Mouse (Mus musculus) T-helper 1 cell (primary cell): Measurements from ENCODE around the gene Mcpt9.
"Not testable (repeated sequence)": the region's sequence is repeated elsewhere in the genome, so short reads cannot be mapped to it uniquely, and the experiment has no call there.

Experiments used
- in situ Hi-C: fragments of 300-600 bp; cut with MboI, MseI; formaldehyde crosslinking; loops from one replicate; pipeline ENCODE4 v1.15.1; 2025; ENCODE audit warnings: high pct_unique_total_duplicates

The Mcpt9 gene

GRCm38 (mm10) chr14:56030395-56030794, at the start of gene Mcpt9:
Mcpt9 (minus strand) TSS chr14:56030495.
- in situ Hi-C loops, result not testable (repeated sequence)

- in situ Hi-C loops, result not testable (repeated sequence)
Measured at GRCm38 (mm10) chr14:56062213-56062612, 31.9 kb upstream of the Mcpt9 start, which contains the start of gene Mcpt4. Mcpt4 (minus strand) TSS chr14:56062313.

DNA sequence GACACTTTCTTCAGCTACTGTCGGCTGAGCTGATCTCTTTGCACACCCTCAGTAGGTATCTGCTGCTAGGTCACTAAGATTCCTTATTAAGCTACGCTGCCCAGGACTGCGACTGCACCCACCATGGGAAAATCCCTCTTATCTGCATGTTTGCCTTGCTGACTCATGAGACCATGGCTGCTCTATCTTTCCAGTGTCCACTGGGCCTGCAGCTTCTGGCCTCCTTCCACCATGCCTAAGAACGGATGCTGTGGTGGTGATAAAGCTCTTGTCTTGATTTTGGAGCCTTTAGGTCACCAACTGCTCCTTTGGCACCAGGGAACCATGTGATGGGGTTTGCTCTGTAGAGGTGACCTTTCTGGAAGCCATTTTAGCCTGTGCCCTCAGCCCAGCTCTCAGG, 27.4 kb upstream of the Mcpt9 start:
- in situ Hi-C loops, result no loop called here

GRCm38 (mm10) chr14:56055408-56055807, 25.1 kb upstream of the Mcpt9 start:
- in situ Hi-C loops, result no loop called here

DNA sequence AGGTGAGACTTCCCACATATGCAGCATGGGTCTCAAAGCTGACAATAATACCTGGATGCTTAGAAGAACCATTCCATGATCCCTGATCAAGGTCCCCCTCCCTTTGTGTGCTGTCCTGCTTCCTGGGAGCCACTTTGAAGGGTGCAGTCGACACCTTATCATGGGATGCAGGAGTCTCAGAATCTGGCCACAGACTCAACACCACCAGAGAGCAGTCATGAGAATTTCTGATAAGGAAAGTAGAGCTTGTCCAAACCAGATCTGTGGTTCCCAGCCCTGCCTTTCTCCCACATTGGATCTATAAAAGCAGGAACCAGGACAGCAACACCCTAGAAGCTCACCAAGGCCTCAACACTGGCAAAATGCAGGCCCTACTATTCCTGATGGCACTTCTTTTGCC, 11.5 kb upstream of the Mcpt9 start, which contains the start of gene Mcpt2:
Mcpt2 (plus strand) TSS at position 250 of the 400 bp plus-strand sequence.
- in situ Hi-C loops, result not testable (repeated sequence)

- in situ Hi-C loops, result no loop called here
Measured at GRCm38 (mm10) chr14:56034433-56034832, 4.1 kb upstream of the Mcpt9 start.

GRCm38 (mm10) chr14:56021305-56021704, 9.0 kb downstream of the Mcpt9 start:
- in situ Hi-C loops, result loop anchor here (25.0 kb wide), 1 partner anchor 991 kb away; no protein-coding TSS in a partner anchor

- in situ Hi-C loops, result loop anchor here (25.0 kb wide), 1 partner anchor 993 kb away; no protein-coding TSS in a partner anchor
Measured at GRCm38 (mm10) chr14:56019446-56019845, 10.8 kb downstream of the Mcpt9 start.

GRCm38 (mm10) chr14:56017671-56018070, 12.6 kb downstream of the Mcpt9 start, which contains the start of gene Mcpt1:
Mcpt1 (plus strand) TSS chr14:56017971.
- in situ Hi-C loops, result loop anchor here (25.0 kb wide), 1 partner anchor 995 kb away; no protein-coding TSS in a partner anchor

DNA sequence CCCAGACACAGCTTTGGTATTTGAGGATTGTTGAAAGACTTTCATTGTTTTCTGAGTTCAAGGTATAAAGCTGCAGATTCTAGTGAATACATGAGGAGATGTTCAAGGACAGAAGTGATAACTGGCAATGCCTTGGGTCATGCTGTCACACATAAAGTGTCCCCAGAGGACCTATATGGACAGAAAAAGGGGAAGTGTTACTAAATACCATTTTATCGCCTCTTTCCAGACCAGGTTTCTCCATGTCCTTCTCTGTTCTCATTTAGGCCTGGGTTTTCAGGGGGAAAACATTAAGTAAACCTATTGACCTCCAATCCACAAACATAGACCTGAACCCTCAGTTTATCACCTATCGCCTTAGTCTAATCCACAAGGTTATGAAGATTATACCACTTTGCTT, 16.4 kb downstream of the Mcpt9 start:
- in situ Hi-C loops, result loop anchor here (25.0 kb wide), 1 partner anchor 998 kb away; no protein-coding TSS in a partner anchor

DNA sequence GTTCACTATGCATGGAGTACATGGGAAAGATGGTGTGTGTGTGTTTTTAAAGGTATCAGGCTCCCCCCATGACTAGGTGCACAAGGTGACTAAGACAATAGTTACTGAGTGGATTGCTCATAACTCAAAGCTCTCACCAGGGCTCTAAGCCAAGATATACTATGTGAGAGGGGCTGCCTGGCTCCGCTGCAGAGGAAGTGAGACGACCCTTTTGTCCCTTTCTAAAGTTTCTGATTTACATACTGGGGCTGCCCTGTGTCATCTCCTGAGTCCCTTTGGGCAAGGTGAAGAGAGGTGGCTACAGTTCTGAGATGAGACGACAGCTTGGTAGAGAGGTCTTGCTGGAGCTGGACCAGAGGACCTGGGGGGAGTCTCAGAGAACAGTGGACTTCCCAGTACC, 17.1 kb downstream of the Mcpt9 start:
- in situ Hi-C loops, result loop anchor here (25.0 kb wide), 1 partner anchor 999 kb away; no protein-coding TSS in a partner anchor

DNA sequence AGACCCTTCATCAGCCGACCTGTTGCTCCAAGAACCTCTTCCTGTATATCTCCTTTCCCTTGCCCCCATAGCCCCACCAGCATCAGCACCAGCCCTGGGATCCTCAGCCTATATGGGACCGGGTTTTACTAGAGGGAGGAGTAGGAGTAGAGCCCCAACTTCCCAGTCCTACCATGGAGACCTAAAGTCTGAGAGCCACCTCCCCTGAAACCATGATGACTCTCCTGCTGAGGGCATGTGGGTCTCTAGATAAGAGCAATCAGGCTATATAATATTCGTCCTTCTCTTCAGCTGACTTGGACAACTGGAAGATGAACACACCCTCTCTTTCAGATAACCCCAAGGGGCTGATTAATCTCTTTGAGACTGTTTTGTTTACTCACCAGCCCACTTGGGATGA, 42.8 kb downstream of the Mcpt9 start:
- in situ Hi-C loops, result not testable (repeated sequence)
